Mouse (Mus musculus): ENCODE data around the gene Gm28269. TPM values are rescaled to one million over a fixed set of nuclear protein-coding genes. Genes with fewer than 3 reads are reported as not detected.

The Gm28269 gene
- total and polyA plus RNA-seq, 2 experiments from 2014 or later = not detected

DNA sequence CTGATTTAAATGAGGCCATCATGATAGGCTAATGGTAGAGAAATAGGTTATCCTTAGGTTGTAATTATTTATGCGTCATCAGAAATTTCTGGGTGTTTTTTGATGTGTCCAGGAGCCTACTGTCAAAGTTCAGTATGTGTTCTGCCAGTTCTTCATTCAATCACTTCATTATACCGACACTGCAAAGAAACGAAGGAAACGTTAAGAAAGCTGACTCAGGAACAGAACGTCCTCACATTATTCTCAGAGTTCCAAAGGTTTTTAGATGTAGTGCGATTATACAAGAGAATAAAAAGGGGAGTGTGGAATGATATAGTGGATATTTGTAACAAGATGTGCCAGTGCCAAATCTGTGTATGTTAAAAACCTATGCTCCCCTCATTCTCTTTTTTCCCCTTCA lies 49.7 kb downstream of the Gm28269 start:
- WGBS = 72% methylated on average over 6 of the region's 6 CpGs
- H3K4me2 ChIP-seq (ENCODE audit: low read depth, low read length) = no peak overlapping the region
- no peak overlapping the region for H3K9ac ChIP-seq (replicated peaks; ENCODE audit: low read length)
- no peak for ATAC-seq
- H3K4me1 ChIP-seq (ENCODE audit: insufficient read depth, low read length) = no peaks in the 10 kb centered on the region
- no peak overlapping the region for H3K4me3 ChIP-seq (ENCODE audit: low read length)
- no peak overlapping the region for H3K27ac ChIP-seq
- no peaks in the 10 kb centered on the region for H3K36me3 ChIP-seq (ENCODE audit: insufficient read depth, low read length)
- H3K27me3 ChIP-seq (ENCODE audit: insufficient read depth, low read length) = no peaks in the 10 kb centered on the region
- H3K9me3 ChIP-seq (ENCODE audit: low read length) = no peaks in the 10 kb centered on the region
- DNase-seq (ENCODE audit: low spot score) = no peak
- TF ChIP-seq CTCF (IDR thresholded peaks at IDR 0.05; ENCODE audit: low read depth) = no peak

Other genes with a start within 250 kb of the Gm28269 start
- not detected in 2 replicates for gene Slc6a14, start 30.2 kb downstream of the Gm28269 start, total RNA-seq (2014; rRNA removed)
- not detected in 2 replicates for gene Slc6a14, start 30.2 kb downstream of the Gm28269 start, polyA plus RNA-seq (2015; fragmentation: Nextera tagmentation; extraction: Ambion mirVana)

Data from hindbrain, postnatal 0 days (tissue).